ENCODE assay signal across 17 mouse cellular contexts in genomic region chr2:158730896-158731295, GRCm38 (mm10).
"Had no signal": no experiment of that assay in that cellular context is flagged by ENCODE, and none has a peak within 500 bp of the region (broad histone marks: within the 10 kb centered on the region; RNA-seq: fewer than 3 reads in every experiment).

No protein-coding gene starts in this region.

- DNase-seq: kidney, adult 18-20 months; kidney, postnatal 25 days; liver; liver, embryonic 13.5 days; liver, postnatal 0 days; lung, postnatal 14 days; right cerebral cortex, postnatal 25 days; thymus, postnatal 4 days had no signal

- H3K9me3 ChIP-seq: kidney, embryonic 15.5 days; limb, embryonic 12.5 days; liver, embryonic 13.5 days; lung, embryonic 15.5 days; midbrain, embryonic 15.5 days; neural tube, embryonic 13.5 days had no signal

- H3K4me1 ChIP-seq: limb, embryonic 12.5 days; liver, embryonic 13.5 days; midbrain, embryonic 15.5 days had no signal

- H3K4me3 ChIP-seq: kidney, embryonic 15.5 days; limb, embryonic 12.5 days; liver, embryonic 13.5 days; lung, embryonic 15.5 days; megakaryocyte, embryonic 14.5 days; midbrain, embryonic 15.5 days; neural tube, embryonic 13.5 days had no signal

- H3K27ac ChIP-seq: kidney, embryonic 15.5 days; limb, embryonic 12.5 days; liver, embryonic 13.5 days; lung, embryonic 15.5 days; macrophage; midbrain, embryonic 15.5 days; neural tube, embryonic 13.5 days; stomach, postnatal 0 days had no signal

- H3K36me3 ChIP-seq: kidney, embryonic 15.5 days; limb, embryonic 12.5 days; liver, embryonic 13.5 days; lung, embryonic 15.5 days; midbrain, embryonic 15.5 days; neural tube, embryonic 13.5 days had no signal

- H3K4me2 ChIP-seq: kidney, embryonic 15.5 days; limb, embryonic 12.5 days; liver, embryonic 13.5 days; lung, embryonic 15.5 days; midbrain, embryonic 11.5 days; midbrain, embryonic 15.5 days; neural tube, embryonic 13.5 days had no signal

- H3K9ac ChIP-seq: kidney, embryonic 15.5 days; limb, embryonic 12.5 days; liver, embryonic 13.5 days; liver, postnatal 0 days; lung, embryonic 15.5 days; midbrain, embryonic 15.5 days; neural tube, embryonic 13.5 days had no signal

- H3K27me3 ChIP-seq: kidney, embryonic 15.5 days; limb, embryonic 12.5 days; liver, embryonic 13.5 days; lung, embryonic 15.5 days; midbrain, embryonic 15.5 days; neural tube, embryonic 13.5 days had no signal

- ATAC-seq: liver, postnatal 0 days; midbrain, embryonic 15.5 days had no signal
